Mouse (Mus musculus): ENCODE results near the gene Boll.
A peak's percentile ranks its signal among the peaks of the same experiment; 100 is the strongest.

The Boll gene

DNA sequence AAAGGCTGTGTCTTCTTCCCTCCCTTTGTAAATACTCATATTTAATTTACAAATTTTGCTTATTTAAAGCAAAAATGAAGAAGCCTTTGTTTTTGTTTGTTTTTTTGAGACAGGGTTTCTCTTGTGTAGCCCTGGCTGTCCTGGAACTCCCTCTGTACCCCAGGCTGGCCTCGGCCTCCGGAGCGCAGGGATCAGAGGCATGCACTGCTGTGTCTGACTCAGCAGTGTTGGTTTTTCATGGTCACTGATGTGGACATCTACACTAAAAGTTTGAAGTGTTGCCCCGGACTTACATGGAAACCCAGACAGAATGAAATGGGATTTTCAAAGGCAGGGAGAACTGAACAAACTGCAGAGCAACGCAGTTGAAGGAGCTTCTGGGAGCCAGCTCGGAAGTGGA is 155.7 kb downstream of the Boll start:
- no peak for DNase-seq (ENCODE audit: low spot score)

DNA sequence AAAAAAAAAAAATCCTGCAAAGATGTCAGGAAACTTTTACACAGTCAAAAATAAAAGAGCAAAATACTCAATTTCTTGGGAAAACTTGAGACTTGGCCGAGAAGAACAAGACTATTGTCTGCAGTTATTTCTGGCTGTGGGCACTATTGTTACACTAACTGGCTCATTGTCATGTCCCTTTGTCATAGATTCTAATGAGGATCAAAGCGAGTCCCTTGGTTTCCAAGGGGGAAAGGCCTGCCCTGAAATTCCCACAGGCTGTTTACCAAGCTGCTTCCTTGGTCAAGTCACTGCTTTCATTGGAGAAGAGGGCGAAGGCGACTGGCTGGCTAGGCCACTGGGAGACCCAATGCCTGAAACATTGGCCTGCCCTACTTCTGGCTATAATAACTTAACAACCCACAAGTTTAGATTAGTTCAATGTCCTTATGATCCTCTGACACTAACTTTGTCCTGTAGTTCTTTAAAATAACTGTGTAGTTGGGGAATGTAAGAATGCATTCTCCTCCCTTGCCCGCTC is 157.4 kb downstream of the Boll start:
- DNase-seq (ENCODE audit: low spot score) = no peak

DNA sequence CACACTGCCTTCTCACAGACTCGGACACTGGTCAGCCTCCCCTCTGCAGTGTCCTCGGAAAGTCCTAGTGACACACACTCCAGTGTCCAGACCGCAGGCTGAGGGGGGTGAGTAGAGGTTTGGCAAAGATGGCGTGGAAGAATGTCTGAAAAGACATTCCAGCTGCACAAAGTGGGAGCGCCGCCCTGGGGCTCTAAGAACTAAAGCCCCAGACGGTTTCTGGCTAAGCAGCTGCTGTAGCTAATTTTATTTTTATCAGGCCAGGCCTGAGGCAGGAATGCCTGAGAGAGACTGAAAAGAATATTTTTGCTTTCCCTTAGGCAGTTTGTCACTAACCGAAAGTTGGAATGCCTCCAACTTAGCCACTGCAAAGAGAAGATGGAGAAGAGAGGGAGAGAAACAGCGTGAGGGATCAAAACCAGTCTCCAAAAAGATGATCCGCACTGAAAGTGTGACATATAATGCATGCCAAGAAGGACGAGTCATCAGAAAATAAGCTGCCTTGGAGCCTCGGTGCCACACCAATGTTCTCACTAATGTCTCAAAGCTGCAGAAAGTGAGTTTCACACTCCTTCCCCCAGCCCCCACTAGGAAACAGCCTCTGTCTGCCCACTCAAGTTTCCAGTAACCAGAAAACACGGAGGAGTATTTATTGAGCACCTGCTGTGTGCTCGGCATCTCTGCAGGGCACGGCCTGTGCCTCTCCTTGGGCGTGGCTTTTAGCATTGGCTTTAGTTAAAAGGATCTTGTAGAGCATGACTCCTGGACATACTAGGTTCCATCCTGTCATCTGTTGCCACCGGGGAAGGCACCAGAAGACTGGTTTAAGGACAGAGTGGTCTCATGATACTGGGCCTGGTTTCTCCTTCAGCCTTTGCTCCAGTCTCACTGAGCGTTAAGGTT is 161.2 kb downstream of the Boll start:
- peak; percentile 33 for DNase-seq (ENCODE audit: low spot score)

DNA sequence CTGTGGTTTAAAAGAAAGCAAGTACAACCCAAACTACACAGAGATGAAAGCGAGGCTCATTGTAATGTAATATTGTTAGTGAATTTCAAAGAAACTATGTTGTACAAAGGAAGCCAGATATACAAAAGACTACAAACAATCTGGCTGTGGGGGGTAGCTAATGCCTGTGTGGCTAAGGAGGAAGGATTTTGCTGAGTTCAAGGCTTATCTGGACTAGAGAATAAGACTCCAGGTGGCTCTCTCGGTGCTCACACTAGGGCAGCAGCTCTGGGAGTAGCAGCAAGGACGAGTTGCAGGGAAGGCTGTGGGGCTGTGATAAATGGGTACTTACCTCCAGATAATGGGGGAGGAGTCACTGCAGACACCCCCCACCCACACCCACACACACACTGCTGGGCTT is 164.6 kb downstream of the Boll start:
- DNase-seq (ENCODE audit: low spot score) = no peak

Data from ovary, postnatal 36 days (tissue).